Mouse (Mus musculus) lung, embryonic 15.5 days (tissue): ENCODE results near the gene Rita1. TPM values are rescaled to one million over a fixed set of nuclear protein-coding genes. Genes with fewer than 3 reads are reported as not detected.

Experiments used
- ATAC-seq: fragments of 200-750 bp; cut with Nextera tagmentation; 2 replicates; pipeline ENCODE4 v1.8.0; 2017; ENCODE audit warnings: moderate number of reproducible peaks, borderline replicate concordance; ENCODE audit not compliant: low FRiP score, low TSS enrichment; ENCODE audit errors: extremely low read depth
- H3K27ac ChIP-seq: fragments of 300-500 bp; sonication (generic); 2 replicates; pipeline ENCODE4 v1.5.1; 2015; ENCODE audit warnings: moderate library complexity, mild to moderate bottlenecking, inconsistent platforms
- H3K27me3 ChIP-seq: fragments of 300-500 bp; sonication (generic); 2 replicates; pipeline ENCODE4 v1.6.1; 2015; ENCODE audit warnings: inconsistent platforms
- H3K36me3 ChIP-seq: fragments of 300-500 bp; sonication (generic); 2 replicates; pipeline ENCODE4 v1.6.1; 2015; ENCODE audit warnings: inconsistent platforms
- H3K4me1 ChIP-seq: fragments of 300-500 bp; sonication (generic); 2 replicates; pipeline ENCODE4 v1.6.1; 2015; ENCODE audit warnings: inconsistent platforms
- H3K4me2 ChIP-seq: fragments of 300-500 bp; sonication (generic); 2 replicates; pipeline ENCODE4 v1.6.1; 2015; ENCODE audit warnings: inconsistent platforms, mild to moderate bottlenecking, moderate library complexity
- H3K4me3 ChIP-seq: fragments of 300-500 bp; sonication (generic); 2 replicates; pipeline ENCODE4 v1.5.1; 2015; ENCODE audit warnings: mild to moderate bottlenecking, inconsistent platforms
- H3K9ac ChIP-seq: fragments of 300-500 bp; sonication (generic); 2 replicates; pipeline ENCODE4 v1.6.1; 2015; ENCODE audit warnings: inconsistent platforms
- H3K9me3 ChIP-seq: fragments of 300-500 bp; sonication (generic); 2 replicates; pipeline ENCODE4 v1.6.1; 2016; ENCODE audit warnings: inconsistent platforms
- WGBS: fragments of 180-500 bp; shearing (Covaris S2); methylation state at CpG from one replicate; pipeline ENCODE4 v1.1.7; 2015; 5-methylcytosine and 5-hydroxymethylcytosine counted together
- polyA plus RNA-seq: library from polyadenylated mRNA; unstranded; fragments of >200 nt; fragmentation: Nextera tagmentation; extraction: Ambion mirVana; gene quantifications from 2 replicates; pipeline ENCODE4 v1.2.1, GENCODE M21; 2015

Rita1 gene
- polyA plus RNA-seq, 1 experiment from 2014 or later = 11.1 TPM

- ATAC-seq = no peak
- Histone ChIP-seq H3K36me3 (no peaks in the 10 kb centered on the region), H3K4me2 (no peak overlapping the region), H3K27me3 (no peaks in the 10 kb centered on the region), H3K4me1 (peaks cover 87% of the 10 kb centered on the region), H3K9me3 (no peaks in the 10 kb centered on the region), H3K27ac (peak overlapping the region; percentile 64; the same call in 1 of the 2 replicates), H3K9ac (no peak overlapping the region), H3K4me3 (no peak overlapping the region)
- WGBS = 49% methylated on average over 9 of the region's 9 CpGs
These were observed 45.6 kb downstream of the Rita1 start for GRCm38 (mm10) chr5:120566681-120567252.

GRCm38 (mm10) chr5:120566101-120566500 lies 46.3 kb downstream of the Rita1 start:
- WGBS = 51% methylated on average over 5 of the region's 5 CpGs
- Histone ChIP-seq H3K27ac (peak overlapping the region; percentile 11), H3K4me2 (no peak overlapping the region)

DNA sequence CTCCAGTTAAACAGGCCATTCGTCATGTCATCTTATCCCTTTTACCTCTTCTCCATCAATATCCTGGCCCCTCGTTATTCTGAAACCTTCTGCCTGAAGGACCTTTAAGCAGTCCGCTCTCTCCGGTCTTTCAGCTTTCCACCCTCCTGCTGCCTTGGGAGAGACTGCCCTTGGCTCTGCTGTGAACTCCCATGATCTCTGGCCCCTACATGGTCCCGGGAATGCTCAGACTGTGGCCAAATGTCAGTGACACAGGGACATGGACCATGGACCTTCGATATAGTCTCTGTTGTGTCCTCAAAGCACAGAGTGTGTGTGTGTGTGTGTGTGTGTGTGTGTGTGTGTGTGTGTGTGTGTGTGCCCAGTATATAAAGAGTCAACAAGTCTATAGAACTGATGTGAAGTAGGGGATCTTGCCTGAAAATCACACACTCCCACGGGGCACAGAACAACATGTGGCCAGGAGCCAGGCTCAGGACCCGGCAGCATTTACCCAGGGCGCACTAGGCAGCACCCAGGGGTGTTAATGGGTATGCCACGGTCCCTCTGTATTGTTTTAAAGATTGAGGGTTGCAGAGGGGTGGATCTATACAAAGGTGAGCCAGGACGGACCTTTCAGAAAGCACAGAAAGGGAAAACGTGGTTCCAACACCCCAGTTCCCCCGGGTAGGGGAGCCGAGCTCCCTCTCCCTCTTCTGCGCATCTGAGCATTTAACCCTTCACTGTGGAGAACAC lies 47.1 kb downstream of the Rita1 start:
- no peak overlapping the region for H3K9ac ChIP-seq
- peak overlapping the region; percentile 11; the same call in 1 of the 2 replicates for H3K27ac ChIP-seq
- H3K4me3 ChIP-seq = no peak overlapping the region
- no peaks in the 10 kb centered on the region for H3K9me3 ChIP-seq
- H3K36me3 ChIP-seq = no peaks in the 10 kb centered on the region
- peaks cover 83% of the 10 kb centered on the region for H3K4me1 ChIP-seq
- H3K4me2 ChIP-seq = no peak overlapping the region
- H3K27me3 ChIP-seq = no peaks in the 10 kb centered on the region
- no peak for ATAC-seq
- WGBS = 37% methylated on average over 15 of the region's 15 CpGs

More at GRCm38 (mm10) chr5:120566101-120566500, 46.3 kb downstream of the Rita1 start:
- Histone ChIP-seq H3K27me3 (no peaks in the 10 kb centered on the region), H3K9ac (no peak overlapping the region), H3K4me3 (no peak overlapping the region), H3K4me1 (peaks cover 83% of the 10 kb centered on the region), H3K9me3 (no peaks in the 10 kb centered on the region), H3K36me3 (no peaks in the 10 kb centered on the region)
- ATAC-seq = no peak

GRCm38 (mm10) chr5:120563914-120564311 lies 48.5 kb downstream of the Rita1 start:
- Histone ChIP-seq H3K9me3 (no peaks in the 10 kb centered on the region), H3K36me3 (no peaks in the 10 kb centered on the region), H3K27me3 (no peaks in the 10 kb centered on the region), H3K4me1 (peaks cover 80% of the 10 kb centered on the region), H3K4me3 (no peak overlapping the region), H3K4me2 (no peak overlapping the region), H3K27ac (peak overlapping the region; percentile 86), H3K9ac (no peak overlapping the region)
- no peak for ATAC-seq
- WGBS = 23% methylated on average over 4 of the region's 4 CpGs

DNA sequence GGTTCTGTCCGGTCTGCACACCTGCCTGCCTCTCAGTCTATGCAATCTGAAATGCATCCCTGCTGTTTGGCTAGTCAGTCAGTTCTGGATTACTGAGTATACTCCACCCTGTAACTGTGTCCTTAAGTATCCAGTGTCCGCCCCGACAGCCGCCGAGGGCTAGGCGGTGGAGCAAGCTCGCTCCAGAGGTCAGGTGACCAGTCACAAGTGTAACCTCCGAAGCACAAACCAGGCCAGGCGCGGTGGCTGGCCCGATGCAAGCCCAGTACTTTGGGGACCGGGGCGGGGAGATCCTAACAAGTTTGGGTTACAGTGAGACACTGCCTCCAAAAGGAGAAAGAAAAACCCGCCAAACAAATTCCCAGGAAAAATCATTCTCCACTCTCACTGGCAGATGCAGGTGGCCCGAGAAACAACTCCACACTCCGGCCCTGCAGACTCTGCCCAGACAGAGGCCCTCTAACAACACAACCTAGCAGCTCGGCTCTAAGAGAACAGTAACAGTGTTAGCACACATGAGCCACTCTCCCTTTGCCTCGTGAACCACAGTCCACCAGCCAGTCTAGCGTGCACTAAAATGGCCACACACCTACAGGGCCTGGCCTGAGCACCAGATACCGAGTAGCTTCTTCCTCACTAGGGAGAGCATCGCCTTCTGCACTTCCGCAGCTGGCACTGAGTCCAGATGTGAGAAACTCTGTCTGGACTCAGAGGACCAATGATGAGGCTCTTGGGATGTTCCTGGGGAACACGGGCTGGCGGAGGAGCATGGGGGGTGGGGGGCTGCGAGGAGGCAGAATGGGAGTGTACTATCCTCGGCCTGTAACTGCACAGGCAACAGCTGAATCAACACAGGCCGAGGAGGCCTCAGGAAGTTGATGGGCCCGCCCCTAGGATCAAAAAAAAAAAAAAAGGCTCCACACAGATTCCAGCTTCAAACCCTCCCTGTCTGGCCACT lies 49.2 kb downstream of the Rita1 start:
- peak; percentile 74 for ATAC-seq
- Histone ChIP-seq H3K36me3 (no peaks in the 10 kb centered on the region), H3K4me1 (peaks cover 80% of the 10 kb centered on the region), H3K4me2 (peak overlapping the region; percentile 25; the same call in 1 of the 2 replicates), H3K27ac (peak overlapping the region; percentile 86), H3K4me3 (no peak overlapping the region), H3K9ac (no peak overlapping the region), H3K27me3 (no peaks in the 10 kb centered on the region), H3K9me3 (no peaks in the 10 kb centered on the region)
- 30% methylated on average over 28 of the region's 28 CpGs for WGBS

DNA sequence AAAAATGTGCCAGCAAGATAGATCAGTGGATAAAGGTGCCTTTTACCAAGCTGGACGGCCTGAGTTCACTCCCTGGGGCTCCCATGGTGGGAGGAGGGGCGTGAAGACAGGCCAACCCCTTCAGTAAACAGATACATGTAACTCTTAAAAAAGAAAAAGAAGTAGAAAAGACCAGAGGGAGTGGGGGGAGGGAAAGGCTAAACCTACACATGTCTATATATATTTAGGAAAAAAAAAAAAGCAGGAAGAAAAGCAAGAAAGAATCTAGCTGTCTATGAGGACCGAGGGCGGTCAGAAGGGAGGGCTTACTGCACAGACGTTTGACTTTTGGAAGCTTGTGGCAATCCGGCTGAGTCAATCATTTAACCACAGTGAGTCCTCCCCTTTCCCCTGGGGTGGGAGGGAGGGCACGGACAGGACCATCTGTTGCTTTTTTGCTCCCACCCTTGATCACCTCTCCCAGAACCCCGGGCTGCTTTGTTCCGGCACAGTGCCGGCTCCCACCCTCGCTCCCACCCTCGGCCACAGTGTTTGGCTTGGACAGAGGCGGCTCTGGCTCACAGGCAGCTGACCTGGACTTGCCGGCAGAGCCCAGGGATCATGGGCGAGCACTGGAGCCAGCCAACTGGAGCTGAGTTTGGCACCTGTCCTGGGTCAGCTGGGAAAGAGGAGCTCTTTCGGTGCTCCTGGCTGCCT lies 51.6 kb downstream of the Rita1 start:
- Histone ChIP-seq H3K4me1 (peaks cover 60% of the 10 kb centered on the region), H3K9ac (no peak overlapping the region), H3K36me3 (0 out of 2 replicates have a peak, but pooled peaks cover 6% of the 10 kb centered on the region), H3K4me2 (peak overlapping the region; percentile 38; the same call in 1 of the 2 replicates), H3K27ac (peak overlapping the region; percentile 70), H3K27me3 (no peaks in the 10 kb centered on the region), H3K9me3 (no peaks in the 10 kb centered on the region), H3K4me3 (no peak overlapping the region)
- peak; percentile 43; the same call in 1 of the 2 replicates for ATAC-seq
- 8% methylated on average over 16 of the region's 16 CpGs for WGBS

DNA sequence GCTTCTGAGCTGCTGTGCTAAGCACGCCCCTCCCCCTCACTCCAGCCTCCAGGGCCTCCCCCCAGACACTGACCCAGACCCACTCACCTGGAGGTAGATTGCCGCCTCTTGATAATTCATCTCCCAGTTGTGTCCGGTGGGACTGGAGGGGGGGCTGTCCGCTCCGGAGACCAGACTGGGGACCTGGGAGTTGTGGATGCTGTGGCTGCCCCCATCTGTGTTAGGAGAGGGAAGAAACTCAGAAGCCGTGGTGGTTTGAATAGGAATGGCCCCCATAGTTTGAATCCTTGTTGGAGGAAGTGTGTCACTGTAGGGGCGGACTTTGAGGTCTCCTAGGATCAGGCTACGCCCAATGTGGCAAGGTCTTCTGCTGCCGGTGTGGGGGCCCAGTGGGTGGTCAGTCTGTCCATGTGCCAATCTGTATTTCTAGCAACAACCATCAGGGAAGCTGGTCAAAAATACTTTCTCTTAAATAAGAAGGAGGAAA lies 52.2 kb downstream of the Rita1 start:
- 0 out of 2 replicates have a peak, but pooled peaks cover 6% of the 10 kb centered on the region for H3K36me3 ChIP-seq
- peak overlapping the region; percentile 38; the same call in 1 of the 2 replicates for H3K4me2 ChIP-seq
- H3K4me1 ChIP-seq = peaks cover 54% of the 10 kb centered on the region
- no peaks in the 10 kb centered on the region for H3K9me3 ChIP-seq
- H3K27me3 ChIP-seq = no peaks in the 10 kb centered on the region
- H3K9ac ChIP-seq = no peak overlapping the region
- 44% methylated on average over 9 of the region's 9 CpGs for WGBS
- ATAC-seq = no peak
- peak overlapping the region; percentile 70 for H3K27ac ChIP-seq
- no peak overlapping the region for H3K4me3 ChIP-seq

DNA sequence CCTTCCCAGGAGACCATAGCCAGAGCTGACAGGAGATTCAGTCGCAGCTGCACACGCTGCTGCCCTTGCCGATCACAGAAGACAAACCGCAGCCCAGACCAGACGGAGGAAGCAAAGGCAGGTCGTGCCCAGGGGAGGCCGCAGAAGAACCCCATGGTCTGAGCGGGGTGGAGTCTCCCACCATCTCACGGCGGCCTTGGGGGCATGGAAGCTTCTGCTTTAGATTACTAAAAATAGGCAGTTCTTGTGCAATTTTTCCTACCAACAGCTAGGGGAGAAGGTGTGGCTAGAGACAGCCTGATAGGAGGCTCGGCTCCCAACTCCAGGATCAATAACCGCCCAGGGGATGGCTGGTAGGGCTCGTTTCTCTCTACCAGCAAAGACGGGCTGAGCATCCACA lies 53.6 kb downstream of the Rita1 start:
- Histone ChIP-seq H3K4me1 (peaks cover 45% of the 10 kb centered on the region), H3K4me3 (no peak overlapping the region), H3K27ac (peak overlapping the region; percentile 24; the same call in 1 of the 2 replicates), H3K9ac (no peak overlapping the region), H3K36me3 (0 out of 2 replicates have a peak, but pooled peaks cover 9% of the 10 kb centered on the region), H3K27me3 (no peaks in the 10 kb centered on the region), H3K9me3 (no peaks in the 10 kb centered on the region), H3K4me2 (peak overlapping the region; percentile 7; the same call in 1 of the 2 replicates)
- 51% methylated on average over 14 of the region's 14 CpGs for WGBS
- ATAC-seq = no peak

DNA sequence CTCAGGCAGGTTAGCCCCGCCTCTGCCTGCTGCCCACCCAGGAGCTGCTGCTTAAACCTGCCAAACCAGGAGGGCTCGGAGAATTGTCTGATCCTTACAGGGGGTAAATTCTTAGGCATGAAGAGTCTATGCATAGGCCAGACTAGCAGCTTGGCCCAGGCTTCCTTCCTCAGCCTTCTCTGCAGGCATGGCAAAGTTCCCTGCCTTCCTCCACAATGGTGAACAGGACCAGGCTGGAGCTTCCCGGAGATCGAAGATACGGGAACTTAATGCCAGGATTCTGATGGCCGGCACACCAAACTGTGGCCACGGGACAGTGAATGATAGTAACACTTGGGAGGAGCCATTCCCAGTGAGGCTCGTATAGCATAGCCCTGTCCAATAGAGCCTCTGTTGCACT lies 54.3 kb downstream of the Rita1 start:
- Histone ChIP-seq H3K4me1 (peaks cover 38% of the 10 kb centered on the region), H3K27ac (no peak overlapping the region), H3K4me2 (0 out of 2 replicates have a peak overlapping the region, but pooled peaks have one; percentile 7), H3K9ac (no peak overlapping the region), H3K36me3 (peaks cover 15% of the 10 kb centered on the region; the same call in 1 of the 2 replicates), H3K27me3 (no peaks in the 10 kb centered on the region), H3K4me3 (no peak overlapping the region), H3K9me3 (no peaks in the 10 kb centered on the region)
- WGBS = 59% methylated on average over 8 of the region's 8 CpGs
- ATAC-seq = no peak

- Histone ChIP-seq H3K9ac (no peak overlapping the region), H3K36me3 (peaks cover 17% of the 10 kb centered on the region; the same call in 1 of the 2 replicates), H3K4me3 (no peak overlapping the region), H3K27ac (no peak overlapping the region), H3K27me3 (no peaks in the 10 kb centered on the region), H3K4me2 (no peak overlapping the region), H3K9me3 (no peaks in the 10 kb centered on the region), H3K4me1 (peaks cover 29% of the 10 kb centered on the region)
- WGBS = 85% methylated on average over 24 of the region's 24 CpGs
- no peak for ATAC-seq
These were observed 56.5 kb downstream of the Rita1 start for GRCm38 (mm10) chr5:120555871-120556270.

- Histone ChIP-seq H3K4me1 (no peaks in the 10 kb centered on the region), H3K36me3 (peaks cover 15% of the 10 kb centered on the region; the same call in 1 of the 2 replicates), H3K9me3 (no peaks in the 10 kb centered on the region), H3K27ac (no peak overlapping the region), H3K4me2 (no peak overlapping the region), H3K27me3 (no peaks in the 10 kb centered on the region), H3K9ac (no peak overlapping the region), H3K4me3 (no peak overlapping the region)
- ATAC-seq = no peak
- 93% methylated on average over 5 of the region's 5 CpGs for WGBS
These were observed 61.7 kb downstream of the Rita1 start for GRCm38 (mm10) chr5:120550673-120551072.
